Mouse (Mus musculus) G1E-ER4 (cell line): ENCODE measurements around the gene Gng8. TPM values are rescaled to one million over a fixed set of nuclear protein-coding genes. Genes with fewer than 3 reads are reported as not detected.

Source experiments
- GATA1 ChIP-seq: IDR thresholded peaks from one replicate; pipeline ENCODE4 v1.8.0; 2012; ENCODE audit warnings: low read length, inconsistent platforms
- polyA plus RNA-seq: library from polyadenylated mRNA; stranded (reverse); fragments of >175 nt; gene quantifications from 2 replicates; pipeline ENCODE4 v1.2.3, GENCODE M21; 2012

Gene Gng8
- polyA plus RNA-seq, 1 experiment: not detected

DNA sequence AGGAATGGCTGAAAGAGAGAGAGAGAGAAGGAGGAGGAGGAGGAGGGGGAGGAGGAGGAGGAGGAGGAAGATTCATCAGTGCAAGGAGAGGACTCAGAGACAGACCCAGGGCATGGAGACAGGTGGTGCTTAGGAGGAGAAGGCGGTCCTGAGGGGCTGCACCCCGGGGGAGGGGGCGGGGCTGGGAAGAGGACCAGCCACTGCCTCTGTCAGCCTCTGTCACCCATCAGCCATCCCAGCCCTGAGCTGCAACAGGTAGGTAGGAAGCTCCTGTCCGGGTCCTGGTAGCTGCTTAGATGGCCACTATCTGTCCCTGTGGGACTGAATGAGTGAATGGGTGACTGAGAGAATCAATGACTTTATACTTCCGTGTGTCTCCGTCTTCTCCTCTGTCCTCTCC is 2.0 kb downstream of the Gng8 start:
- TF ChIP-seq GATA1: no peak

DNA sequence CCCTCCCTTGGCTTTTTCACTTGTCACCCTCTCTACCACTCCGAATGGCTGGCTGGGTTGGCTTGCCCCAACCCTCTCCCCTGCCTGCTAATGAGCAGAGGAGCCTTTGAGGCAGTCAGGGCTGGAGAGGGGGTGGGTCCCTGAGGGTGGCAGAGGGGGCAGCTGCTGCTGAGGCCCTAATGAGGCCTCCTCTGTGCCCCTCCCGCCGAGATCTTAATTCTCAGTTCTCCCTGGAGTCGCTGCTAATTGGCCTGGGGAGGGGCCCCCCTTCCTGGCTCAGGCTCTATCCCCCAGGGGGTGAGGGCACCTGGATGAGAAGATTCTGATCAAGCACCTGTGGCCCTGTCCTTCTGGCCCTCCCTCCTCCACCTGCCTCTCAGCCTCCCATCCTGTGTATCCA is 2.7 kb downstream of the Gng8 start:
- TF ChIP-seq GATA1: no peak

DNA sequence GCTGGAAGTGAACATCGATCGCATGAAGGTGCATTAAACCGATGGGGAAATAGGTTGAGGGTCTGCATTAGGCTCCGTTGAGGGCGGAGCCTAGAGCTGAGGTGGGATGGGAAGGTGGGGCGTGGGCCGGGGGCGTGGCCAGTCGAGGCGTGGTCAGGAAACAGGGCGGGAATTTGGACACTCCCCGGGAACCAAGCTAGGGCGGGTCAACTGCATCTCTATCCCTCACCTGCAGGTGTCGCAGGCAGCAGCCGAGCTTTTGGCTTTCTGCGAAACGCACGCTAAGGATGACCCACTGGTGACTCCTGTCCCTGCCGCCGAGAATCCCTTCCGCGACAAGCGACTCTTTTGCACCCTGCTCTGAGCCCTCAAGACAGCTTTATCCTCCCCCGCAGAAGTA is 3.4 kb downstream of the Gng8 start:
- TF ChIP-seq GATA1: no peak

DNA sequence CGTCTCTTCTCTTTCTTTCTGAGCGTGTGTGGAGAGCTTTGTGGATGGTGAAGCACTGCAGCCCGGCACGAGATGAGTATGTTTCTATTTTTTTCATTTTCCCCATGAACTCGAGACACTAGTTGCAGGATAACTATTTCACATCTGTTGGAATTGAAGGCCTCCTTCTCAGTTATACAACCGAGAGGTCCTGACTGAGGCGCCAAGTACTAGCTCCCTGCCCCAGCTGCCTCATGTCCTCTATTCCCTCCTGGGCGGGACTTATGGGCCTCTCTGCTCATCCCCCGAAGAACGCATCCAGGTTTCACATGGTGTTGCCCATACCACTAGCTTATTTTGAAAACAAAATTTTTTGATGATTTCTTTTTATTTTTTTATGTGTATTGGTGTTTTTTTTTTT is 3.9 kb downstream of the Gng8 start:
- TF ChIP-seq GATA1: no peak

DNA sequence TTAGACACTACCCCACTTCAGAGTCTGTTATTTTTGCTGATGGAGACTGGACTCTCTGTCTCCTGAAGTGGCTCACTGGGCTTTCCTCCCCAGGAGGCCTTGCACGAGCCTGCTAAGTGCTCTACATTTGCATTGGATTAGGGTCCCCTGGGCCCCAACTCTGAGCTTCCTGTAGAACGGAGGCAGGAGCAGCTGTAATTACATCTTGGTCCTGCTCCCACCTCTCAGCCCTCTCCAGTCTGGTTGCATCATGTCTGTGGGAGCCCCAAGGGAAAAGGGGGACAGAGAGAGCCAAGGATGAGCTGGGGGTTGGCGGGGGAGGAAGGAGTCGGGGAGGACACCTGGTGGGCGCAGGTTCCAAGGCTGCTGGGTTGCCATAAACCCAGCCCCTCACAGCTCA is 8.9 kb downstream of the Gng8 start:
- TF ChIP-seq GATA1: no peak

DNA sequence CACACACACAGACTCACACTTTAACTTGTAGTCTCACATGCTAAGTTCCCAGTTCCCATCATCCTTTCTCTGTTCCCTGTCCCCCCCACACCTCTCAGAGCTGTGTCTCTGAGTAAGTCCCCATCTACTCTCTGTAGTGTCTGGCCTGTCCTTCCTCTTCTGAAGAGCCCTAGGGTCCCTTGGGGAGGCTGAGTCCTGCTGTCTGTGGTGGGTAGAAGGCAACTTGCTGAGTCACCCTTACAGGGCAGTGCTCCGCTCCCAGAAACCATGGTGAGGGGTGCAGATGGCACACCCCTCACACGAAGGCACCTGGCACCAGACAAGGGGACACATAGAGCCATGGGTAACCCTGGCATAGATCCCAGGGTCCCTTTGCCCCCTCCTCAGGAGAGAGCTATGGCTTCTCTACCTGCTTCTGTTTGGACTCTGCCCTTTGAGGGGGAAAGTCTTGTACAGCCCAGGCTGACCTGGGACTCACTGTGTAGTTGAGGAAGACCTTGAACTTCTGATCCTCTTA is 11.9 kb downstream of the Gng8 start:
- TF ChIP-seq GATA1: no peak

DNA sequence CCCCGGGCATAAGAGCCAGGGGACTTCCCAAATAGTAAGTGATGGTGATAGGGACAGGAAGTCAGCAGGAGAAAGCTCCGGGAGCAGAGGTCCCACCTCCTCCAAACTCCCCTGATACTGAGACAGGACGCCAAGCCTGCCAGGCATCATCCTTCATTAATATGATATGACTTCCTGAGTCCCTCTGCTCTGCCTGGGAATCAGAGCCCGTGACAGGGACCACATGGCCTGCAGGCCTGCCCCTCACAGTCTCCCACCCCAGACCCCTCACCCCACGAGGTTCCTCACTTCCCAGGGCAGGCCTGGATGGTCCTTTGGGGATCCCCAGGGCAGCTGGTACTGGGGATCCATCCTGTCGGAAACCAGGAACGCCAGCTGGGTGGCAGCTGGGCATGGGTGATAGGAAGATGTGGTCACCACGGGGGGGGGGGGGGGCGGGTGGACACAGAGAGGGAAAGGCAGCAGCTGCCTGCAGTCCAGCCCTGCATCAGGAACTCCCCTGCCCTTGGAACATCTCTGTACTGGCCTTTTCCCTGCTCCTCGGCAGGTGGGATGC is 12.6 kb downstream of the Gng8 start:
- TF ChIP-seq GATA1: no peak

DNA sequence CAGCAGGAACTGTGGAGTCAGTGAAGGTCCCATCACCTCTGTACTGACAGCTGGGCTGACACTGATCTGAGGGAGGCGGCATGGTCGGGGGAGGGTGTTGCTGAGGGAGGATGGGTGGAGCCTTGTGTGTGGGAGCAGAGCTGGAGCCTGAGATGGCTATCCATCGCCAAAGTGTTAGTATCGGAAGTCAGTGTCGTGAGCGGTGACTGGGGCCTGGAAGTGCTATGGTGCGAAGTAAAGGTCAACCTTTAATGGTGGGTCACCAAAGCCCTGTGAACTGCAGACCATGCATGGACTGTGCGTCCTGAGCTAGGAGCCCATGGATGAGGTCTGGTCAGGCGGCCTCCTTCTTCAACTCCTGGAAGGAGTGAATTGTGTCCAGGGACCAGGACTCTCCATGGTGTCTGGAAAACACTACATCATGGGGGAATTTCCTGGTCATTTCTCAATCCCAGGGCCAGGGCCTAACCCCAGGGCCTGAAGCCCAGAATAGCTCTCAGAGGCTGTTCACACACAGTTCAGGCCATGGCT is 14.0 kb downstream of the Gng8 start:
- no peak for TF ChIP-seq GATA1

DNA sequence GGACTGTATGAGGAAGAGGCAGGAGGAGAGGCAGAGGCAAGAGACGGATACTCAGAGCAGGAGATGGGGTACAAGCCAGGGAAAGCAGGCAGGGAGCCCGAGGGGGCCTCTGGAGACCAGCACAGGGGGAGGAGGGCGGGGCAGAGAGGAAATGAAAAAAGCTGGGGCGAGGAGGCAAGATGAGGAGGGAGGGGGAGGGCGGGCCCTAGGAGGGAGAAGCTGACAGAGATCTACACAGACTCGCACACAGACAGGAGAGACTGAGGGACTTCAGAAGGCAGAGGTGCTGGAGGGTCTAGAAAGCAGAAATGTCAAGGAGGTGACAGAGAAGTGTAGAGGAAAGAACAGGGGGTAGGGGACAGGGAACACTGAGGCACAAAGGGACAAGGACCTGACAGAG is 14.7 kb downstream of the Gng8 start, which contains the start of gene Ptgir:
TSS of gene Ptgir (plus strand) at position 210 of the 400 bp plus-strand sequence.
- TF ChIP-seq GATA1: no peak

DNA sequence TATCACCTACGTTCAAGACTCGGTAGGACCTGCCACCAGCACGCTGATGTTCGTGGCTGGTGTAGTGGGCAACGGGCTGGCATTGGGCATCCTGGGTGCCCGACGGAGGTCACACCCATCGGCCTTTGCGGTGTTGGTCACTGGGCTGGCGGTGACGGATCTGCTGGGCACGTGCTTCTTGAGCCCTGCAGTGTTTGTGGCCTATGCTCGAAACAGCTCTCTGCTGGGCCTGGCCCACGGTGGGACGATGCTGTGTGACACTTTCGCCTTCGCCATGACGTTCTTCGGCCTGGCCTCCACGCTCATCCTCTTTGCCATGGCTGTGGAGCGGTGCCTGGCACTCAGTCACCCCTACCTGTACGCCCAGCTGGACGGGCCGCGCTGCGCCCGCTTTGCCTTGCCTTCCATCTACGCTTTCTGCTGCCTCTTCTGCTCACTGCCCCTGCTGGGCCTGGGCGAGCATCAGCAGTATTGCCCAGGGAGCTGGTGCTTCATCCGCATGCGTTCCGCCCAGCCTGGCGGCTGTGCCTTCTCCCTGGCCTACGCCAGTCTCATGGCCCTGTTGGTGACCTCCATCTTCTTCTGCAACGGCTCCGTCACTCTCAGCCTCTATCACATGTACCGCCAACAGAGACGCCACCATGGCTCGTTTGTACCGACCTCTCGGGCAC is 15.4 kb downstream of the Gng8 start:
- no peak for TF ChIP-seq GATA1

DNA sequence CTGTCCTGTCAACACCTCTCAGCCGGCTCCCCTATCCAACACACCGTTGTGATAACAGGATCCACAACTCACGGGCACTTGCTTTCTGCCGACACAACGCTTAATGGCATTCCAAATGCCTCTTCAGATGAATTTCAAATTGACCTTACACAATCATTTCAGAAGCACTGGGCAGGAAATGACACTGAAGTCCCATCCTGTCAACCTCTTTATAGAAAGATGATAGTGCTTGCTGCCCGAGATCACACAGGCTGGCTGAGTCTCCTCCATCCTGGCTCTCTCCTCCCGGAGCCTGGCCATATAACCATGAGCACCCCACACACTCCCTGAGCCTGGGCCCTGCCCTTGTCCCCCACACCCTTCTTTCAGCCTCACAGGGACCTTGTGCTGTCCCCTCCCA is 16.3 kb downstream of the Gng8 start:
- no peak for TF ChIP-seq GATA1

DNA sequence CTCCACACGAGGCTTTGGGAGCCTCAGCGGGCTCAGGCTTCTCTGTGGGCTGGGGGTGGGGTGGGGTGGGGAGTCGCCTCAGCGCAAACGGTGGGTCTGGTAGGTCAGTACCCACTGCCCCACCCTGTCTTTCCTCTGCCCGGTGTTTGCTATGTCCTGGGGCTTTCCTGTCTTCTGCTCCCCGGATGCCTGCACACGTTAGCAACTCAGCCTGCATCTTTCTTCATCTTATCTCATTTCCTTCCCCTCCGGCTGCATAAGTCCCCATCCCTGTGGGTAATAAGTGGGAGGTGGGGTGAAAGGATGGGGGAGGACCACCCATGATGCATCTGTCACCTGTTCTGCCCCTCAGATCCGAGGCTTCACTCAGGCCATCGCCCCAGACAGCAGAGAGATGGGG is 16.8 kb downstream of the Gng8 start:
- no peak for TF ChIP-seq GATA1

DNA sequence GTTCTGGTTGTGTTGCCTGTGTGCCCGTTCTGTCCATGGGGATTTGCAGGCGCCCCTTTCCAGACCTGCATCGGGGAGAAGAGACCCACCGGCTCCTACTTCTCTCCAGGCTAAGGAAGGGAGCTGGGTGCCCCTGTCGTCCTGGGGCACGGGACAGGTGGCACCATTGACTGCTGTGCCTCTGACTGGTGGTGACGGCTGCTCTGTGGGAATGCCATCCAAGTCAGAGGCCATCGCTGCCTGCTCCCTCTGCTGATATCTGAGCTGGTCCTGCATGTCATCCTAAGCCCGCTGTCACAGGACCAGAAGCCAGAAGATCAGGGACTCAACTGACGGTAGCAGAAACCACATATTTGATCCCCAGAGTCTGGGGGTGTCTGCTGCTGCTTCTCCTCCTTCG is 17.3 kb downstream of the Gng8 start:
- no peak for TF ChIP-seq GATA1

DNA sequence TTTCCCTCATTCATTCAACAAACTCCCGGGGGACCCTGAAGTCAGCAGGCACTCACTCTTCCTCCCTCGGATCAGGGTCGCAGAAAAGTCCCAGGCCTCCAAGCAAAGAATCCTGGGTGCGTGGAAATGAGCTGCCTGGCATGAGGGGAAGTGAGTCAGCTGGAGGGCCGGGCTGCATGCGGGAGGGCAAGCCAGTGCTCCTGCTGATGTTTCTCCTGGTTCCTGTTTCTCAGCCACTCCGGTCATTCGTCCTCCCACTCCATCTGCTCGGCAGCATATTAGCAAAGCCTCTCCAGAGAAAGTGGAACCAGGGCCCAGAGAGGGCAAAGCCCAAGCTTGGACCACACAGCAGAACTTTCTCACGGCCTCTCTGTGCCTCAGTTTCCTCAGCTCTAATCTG is 18.3 kb downstream of the Gng8 start:
- no peak for TF ChIP-seq GATA1

DNA sequence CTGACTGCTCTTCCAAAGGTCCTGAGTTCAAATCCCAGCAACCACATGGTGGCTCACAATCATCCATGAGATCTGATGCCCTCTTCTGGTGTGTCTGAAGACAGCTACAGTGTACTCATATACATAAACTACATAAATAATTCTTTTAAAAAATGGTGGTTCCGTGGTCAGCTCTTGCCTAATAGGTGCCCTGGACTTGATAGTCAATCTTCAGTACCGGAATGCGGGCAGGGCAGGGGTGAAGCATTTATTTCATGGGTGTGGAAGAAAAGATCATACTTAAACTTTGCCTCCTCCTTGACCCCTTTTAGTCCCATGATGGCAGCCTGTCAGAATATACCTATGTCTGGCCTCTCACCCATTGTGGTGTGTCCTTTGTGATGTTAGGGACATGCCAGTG is 20.3 kb downstream of the Gng8 start:
- no peak for TF ChIP-seq GATA1

DNA sequence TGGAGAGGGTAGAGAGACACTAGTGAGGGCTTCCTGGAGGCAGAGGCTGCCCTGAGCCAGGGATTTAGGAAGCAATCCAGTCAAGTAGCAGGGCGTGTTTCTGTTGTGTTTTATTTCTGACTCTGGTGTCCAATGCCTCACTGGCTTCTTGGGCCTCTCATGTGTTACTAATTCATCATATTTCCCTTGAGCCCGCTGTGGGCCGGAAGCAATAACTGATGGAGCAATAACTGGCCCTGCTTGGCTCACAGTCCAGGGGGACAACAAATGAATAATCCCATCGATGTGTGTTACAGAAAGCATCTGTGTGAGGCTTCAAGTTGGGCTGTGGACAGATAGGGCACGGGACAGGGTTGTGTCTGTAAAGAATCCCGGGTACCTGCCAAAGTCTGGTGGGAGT is 20.8 kb downstream of the Gng8 start:
- no peak for TF ChIP-seq GATA1

DNA sequence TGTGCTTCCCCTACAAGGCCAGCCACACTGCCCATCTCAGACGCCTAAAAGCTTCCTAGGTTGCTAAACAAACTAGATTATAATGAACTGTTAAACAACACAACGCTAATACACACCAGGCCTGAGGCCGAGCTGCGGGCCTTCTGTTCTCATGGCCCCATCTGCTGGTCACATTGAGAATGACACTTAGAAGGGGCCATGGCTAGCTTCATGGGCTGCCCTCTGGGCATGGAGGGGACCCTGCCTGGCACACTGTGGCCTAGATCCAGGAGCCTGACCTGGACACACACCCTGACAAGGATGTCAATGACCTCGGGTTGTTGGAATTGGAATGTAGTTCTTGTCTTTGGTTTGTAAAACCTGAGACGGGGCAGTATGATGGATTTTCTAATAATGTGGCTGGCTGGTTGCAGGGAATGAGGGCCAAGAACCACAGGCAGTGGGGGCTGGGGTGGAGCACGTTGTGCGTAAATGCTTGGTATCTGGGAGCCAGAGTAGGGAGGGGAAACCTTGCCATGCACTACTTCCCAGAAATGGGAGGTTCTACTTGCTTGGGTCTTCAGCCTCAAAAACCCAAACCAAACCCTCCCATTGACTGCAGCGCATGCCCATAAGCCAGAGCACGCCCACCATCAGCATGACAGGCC is 22.3 kb downstream of the Gng8 start:
- no peak for TF ChIP-seq GATA1
